Mouse (Mus musculus): ENCODE measurements around the gene Flna.

DNA sequence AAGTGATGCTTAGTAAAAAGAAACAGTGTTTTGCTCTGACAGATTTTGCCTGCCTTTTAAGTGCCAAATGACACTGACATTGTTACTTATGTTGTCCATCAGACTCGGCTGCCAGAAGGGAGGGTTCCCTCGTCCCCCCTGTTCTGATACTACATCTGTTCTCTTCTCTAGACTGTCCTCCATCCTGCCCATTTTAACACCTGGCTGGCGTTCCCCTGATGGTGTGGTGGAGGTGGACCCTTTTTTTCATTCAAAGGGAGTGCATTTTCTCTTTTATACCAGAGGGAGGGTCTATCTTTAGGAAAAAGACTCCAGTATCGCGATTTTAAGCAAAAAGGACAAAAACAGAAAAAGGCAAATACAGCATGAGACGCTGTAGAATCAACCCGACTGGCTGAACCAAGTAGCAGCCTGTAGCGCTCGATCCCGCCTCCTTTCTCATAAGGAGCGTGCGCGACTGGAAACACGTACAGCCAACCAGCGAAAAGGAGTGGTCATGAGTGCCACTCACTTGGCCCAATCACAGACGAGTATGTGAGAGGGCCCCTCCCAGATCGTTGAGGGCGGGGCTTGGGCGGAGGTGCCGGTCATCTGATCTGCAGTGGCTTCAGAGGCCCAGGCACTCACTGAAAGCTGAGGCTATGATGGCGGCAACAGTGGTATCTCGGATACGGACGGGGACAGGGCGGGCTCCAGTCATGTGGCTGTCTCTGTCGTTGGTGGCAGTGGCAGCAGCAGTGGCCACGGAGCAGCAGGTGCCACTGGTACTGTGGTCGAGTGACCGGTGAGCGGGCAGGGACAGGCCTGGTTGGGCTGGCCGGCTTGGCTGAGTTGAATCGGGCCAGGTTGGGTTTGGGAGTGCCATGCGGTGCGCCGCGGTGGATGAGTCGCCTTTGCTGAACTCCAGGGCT lies 47.2 kb upstream of the Flna start, which contains the start of gene Atp6ap1:
- no peak for TF ChIP-seq CTCF (IDR thresholded peaks at IDR 0.05; ENCODE audit: insufficient read depth, low read depth, low read length)
- peak; percentile 59; the same call in 1 of the 2 replicates for TF ChIP-seq POLR2A (IDR thresholded peaks at IDR 0.05; ENCODE audit: insufficient read depth, low read depth, low read length)
